Mouse (Mus musculus): ENCODE data around the gene Mindy4.

DNA sequence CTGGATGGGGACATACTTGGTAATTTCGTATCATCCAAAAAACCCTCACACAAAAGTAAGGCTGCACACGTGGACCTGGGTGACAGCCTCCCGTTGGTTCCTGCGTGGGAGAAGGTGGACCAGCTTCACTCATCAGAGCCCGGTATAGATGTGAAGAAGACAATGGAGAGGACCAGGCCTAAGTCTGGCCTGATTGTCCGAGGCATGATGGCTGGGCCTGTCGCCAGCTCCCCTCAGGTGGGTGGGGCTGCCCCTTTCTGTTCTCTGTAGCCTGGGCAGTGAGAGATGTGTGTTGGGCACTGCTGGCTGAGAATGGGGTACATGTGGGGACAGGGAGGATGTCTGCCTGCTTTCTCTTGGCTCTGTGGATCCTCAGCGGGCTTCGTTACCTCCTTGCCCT lies 15.0 kb downstream of the Mindy4 start:
- no peak for TF ChIP-seq CTCF (IDR thresholded peaks at IDR 0.05; ENCODE audit: low read depth)
- no peak for TF ChIP-seq EP300 (optimal IDR thresholded peaks at IDR 0.05)

Data from stomach, postnatal 0 days (tissue).